Mouse (Mus musculus): Measurements from ENCODE around the gene Vsig10.
A peak's percentile ranks its signal among the peaks of the same experiment; 100 is the strongest.
"Not testable (repeated sequence)": the region's sequence is repeated elsewhere in the genome, so short reads cannot be mapped to it uniquely, and the experiment has no call there.

Gene Vsig10

GRCm38 (mm10) chr5:117303691-117304579, 14.9 kb upstream of the Vsig10 start:
- DNase-seq (ENCODE audit: low spot score in 2 of 2) = no peak

GRCm38 (mm10) chr5:117304947-117305346, 13.9 kb upstream of the Vsig10 start:
- peak; percentile 25 to 58 for DNase-seq (ENCODE audit: low spot score in 2 of 2)

GRCm38 (mm10) chr5:117305754-117306153, 13.1 kb upstream of the Vsig10 start:
- no peak for DNase-seq (ENCODE audit: low spot score in 2 of 2)

GRCm38 (mm10) chr5:117306826-117307225, 12.1 kb upstream of the Vsig10 start:
- no peak for DNase-seq (ENCODE audit: low spot score in 2 of 2)

- DNase-seq (ENCODE audit: low spot score in 2 of 2) = peak; percentile 63 to 64
These were observed 11.2 kb upstream of the Vsig10 start for GRCm38 (mm10) chr5:117307699-117308098.

GRCm38 (mm10) chr5:117313420-117313819, 5.5 kb upstream of the Vsig10 start:
- DNase-seq (ENCODE audit: low spot score in 2 of 2) = peak; percentile 43 to 57

GRCm38 (mm10) chr5:117313909-117314308, 5.0 kb upstream of the Vsig10 start:
- no peak for DNase-seq (ENCODE audit: low spot score in 2 of 2)

GRCm38 (mm10) chr5:117314587-117315428, 4.1 kb upstream of the Vsig10 start:
- no peak for DNase-seq (ENCODE audit: low spot score in 2 of 2)

GRCm38 (mm10) chr5:117323751-117324150, 4.9 kb downstream of the Vsig10 start:
- no peak for DNase-seq (ENCODE audit: low spot score in 2 of 2)

- no peak for DNase-seq (ENCODE audit: low spot score in 2 of 2)
These were observed 7.5 kb downstream of the Vsig10 start for GRCm38 (mm10) chr5:117326408-117326807.

- no peak for DNase-seq (ENCODE audit: low spot score in 2 of 2)
These were observed 11.6 kb downstream of the Vsig10 start for GRCm38 (mm10) chr5:117330457-117330856.

- DNase-seq (ENCODE audit: low spot score in 2 of 2) = no peak
These were observed 19.1 kb downstream of the Vsig10 start for GRCm38 (mm10) chr5:117337999-117338398.

- no peak for DNase-seq (ENCODE audit: low spot score in 2 of 2)
These were observed 19.6 kb downstream of the Vsig10 start for GRCm38 (mm10) chr5:117338503-117338902.

GRCm38 (mm10) chr5:117340081-117340480, 21.2 kb downstream of the Vsig10 start:
- no peak for DNase-seq (ENCODE audit: low spot score in 2 of 2)

GRCm38 (mm10) chr5:117341896-117342295, 23.0 kb downstream of the Vsig10 start:
- DNase-seq (ENCODE audit: low spot score in 2 of 2) = no peak

GRCm38 (mm10) chr5:117344496-117344895, 25.6 kb downstream of the Vsig10 start:
- DNase-seq (ENCODE audit: low spot score in 2 of 2) = not testable (repeated sequence)

- no peak for DNase-seq (ENCODE audit: low spot score in 2 of 2)
These were observed 26.6 kb downstream of the Vsig10 start for GRCm38 (mm10) chr5:117345432-117345976.

- DNase-seq (ENCODE audit: low spot score in 2 of 2) = no peak
These were observed 27.4 kb downstream of the Vsig10 start for GRCm38 (mm10) chr5:117346281-117346680.

- no peak for DNase-seq (ENCODE audit: low spot score in 2 of 2)
These were observed 28.1 kb downstream of the Vsig10 start for GRCm38 (mm10) chr5:117347011-117347410.

GRCm38 (mm10) chr5:117347838-117348237, 29.0 kb downstream of the Vsig10 start:
- no peak for DNase-seq (ENCODE audit: low spot score in 2 of 2)

GRCm38 (mm10) chr5:117348279-117348678, 29.4 kb downstream of the Vsig10 start:
- DNase-seq (ENCODE audit: low spot score in 2 of 2) = peak in 1 of 2 experiments; percentile 17

GRCm38 (mm10) chr5:117354121-117354520, 35.2 kb downstream of the Vsig10 start:
- no peak for DNase-seq (ENCODE audit: low spot score in 2 of 2)
